Mouse (Mus musculus) CH12.LX (cell line): ENCODE measurements around the gene Vps37b. TPM values are rescaled to one million over a fixed set of nuclear protein-coding genes. Genes with fewer than 3 reads are reported as not detected.

ENCODE experiments used
- DNase-seq: peaks from one replicate; pipeline ENCODE4 v3.0.0-alpha.2; 2013; ENCODE audit errors: extremely low read depth
- H3K27ac ChIP-seq: 2 replicates; pipeline ENCODE4 v1.5.1; 2012; ENCODE audit warnings: low read depth, mild to moderate bottlenecking, control low read depth, moderate library complexity; ENCODE audit not compliant: insufficient read depth
- H3K27me3 ChIP-seq: replicated peaks from 2 replicates; pipeline ENCODE3; 2012; ENCODE audit warnings: inconsistent platforms
- H3K36me3 ChIP-seq, 2 experiments: replicated peaks in 1 of 2; 2 replicates each; pipeline versions ENCODE3 to v1.6.1; 2012; ENCODE audit warnings: inconsistent platforms in 1 of 2, low read length in 1 of 2, mild to moderate bottlenecking in 1 of 2, mixed read lengths in 1 of 2, moderate library complexity in 1 of 2; ENCODE audit not compliant: control insufficient read depth in 1 of 2, insufficient read depth in 1 of 2
- H3K4me1 ChIP-seq, 2 experiments: 2 replicates each; pipeline ENCODE4 v1.6.1; 2012; ENCODE audit warnings: inconsistent platforms in 1 of 2, moderate library complexity in 1 of 2; ENCODE audit not compliant: insufficient read depth in 2 of 2, control insufficient read depth in 1 of 2
- H3K4me2 ChIP-seq: 2 replicates; pipeline ENCODE4 v1.6.1; 2012; ENCODE audit warnings: low read depth, mild to moderate bottlenecking, control low read depth; ENCODE audit not compliant: poor library complexity, insufficient read depth, severe bottlenecking
- H3K4me3 ChIP-seq, 3 experiments: fragments of 150-350 bp in 1 of 3; sonication (generic) in 1 of 3; replicated peaks in 1 of 3; 2 replicates each; pipeline versions ENCODE3 to v1.5.1; 2011 to 2012; ENCODE audit warnings: low read depth in 2 of 3, low read length in 2 of 3, mild to moderate bottlenecking in 2 of 3, moderate library complexity in 2 of 3, control low read depth in 1 of 3, improper control_type of control experiment in 1 of 3, inconsistent platforms in 1 of 3, mixed read lengths in 1 of 3; ENCODE audit not compliant: poor library complexity in 1 of 3
- H3K79me2 ChIP-seq: replicated peaks from 2 replicates; pipeline ENCODE4 v1.6.1; 2012; ENCODE audit warnings: mild to moderate bottlenecking, moderate library complexity; ENCODE audit not compliant: control insufficient read depth, poor library complexity, insufficient read depth, severe bottlenecking; ENCODE audit errors: extremely low read depth
- H3K9ac ChIP-seq: 2 replicates; pipeline ENCODE4 v1.6.1; 2012; ENCODE audit warnings: low read depth, mild to moderate bottlenecking, control low read depth, moderate library complexity; ENCODE audit not compliant: insufficient read depth
- H3K9me3 ChIP-seq: replicated peaks from 2 replicates; pipeline ENCODE3; 2012; ENCODE audit warnings: low read length, inconsistent platforms, mixed read lengths
- BHLHE40 ChIP-seq: IDR thresholded peaks from 2 replicates; pipeline ENCODE4 v1.6.1; 2011; ENCODE audit warnings: mild to moderate bottlenecking, low read depth, low read length, improper control_type of control experiment
- ELF1 ChIP-seq: IDR thresholded peaks from 2 replicates; pipeline ENCODE4 v1.6.1; 2014; ENCODE audit warnings: low read depth, mild to moderate bottlenecking, inconsistent platforms, low read length, improper control_type of control experiment
- EP300 ChIP-seq: IDR thresholded peaks from 2 replicates; pipeline ENCODE4 v1.6.1; 2011; ENCODE audit warnings: low read length, improper control_type of control experiment
- GABPA ChIP-seq: IDR thresholded peaks from 2 replicates; pipeline ENCODE4 v1.6.1; 2012; ENCODE audit warnings: low read depth, low read length, improper control_type of control experiment, inconsistent platforms; ENCODE audit not compliant: insufficient replicate concordance
- HCFC1 ChIP-seq: IDR thresholded peaks from 2 replicates; pipeline ENCODE4 v1.6.1; 2012; ENCODE audit warnings: low read depth, mild to moderate bottlenecking, inconsistent platforms, low read length, improper control_type of control experiment
- IRF4 ChIP-seq: IDR thresholded peaks from 2 replicates; pipeline ENCODE4 v1.6.1; 2014; ENCODE audit warnings: low read depth, mild to moderate bottlenecking, inconsistent platforms, low read length, improper control_type of control experiment
- KAT2A ChIP-seq: IDR thresholded peaks from 2 replicates; pipeline ENCODE4 v1.6.1; 2012; ENCODE audit warnings: low read length, improper control_type of control experiment, inconsistent platforms; ENCODE audit not compliant: insufficient replicate concordance
- MAX ChIP-seq: IDR thresholded peaks from 2 replicates; pipeline ENCODE4 v1.6.1; 2011; ENCODE audit warnings: low read length, improper control_type of control experiment
- MXI1 ChIP-seq: IDR thresholded peaks from 2 replicates; pipeline ENCODE4 v1.6.1; 2011; ENCODE audit warnings: mild to moderate bottlenecking, low read depth, low read length, improper control_type of control experiment
- MYC ChIP-seq: IDR thresholded peaks from 2 replicates; pipeline ENCODE4 v1.6.1; 2011; ENCODE audit warnings: low read depth, mild to moderate bottlenecking, improper control_type of control experiment, low read length
- PAX5 ChIP-seq: IDR thresholded peaks from 2 replicates; pipeline ENCODE4 v1.6.1; 2012; ENCODE audit warnings: low read length, inconsistent platforms, mixed read lengths
- POLR2AphosphoS2 ChIP-seq: IDR thresholded peaks from 2 replicates; pipeline ENCODE4 v1.6.1; 2011; ENCODE audit warnings: low read depth, low read length, improper control_type of control experiment
- RAD21 ChIP-seq: IDR thresholded peaks from 2 replicates; pipeline ENCODE4 v1.6.1; 2011; ENCODE audit warnings: low read depth, mild to moderate bottlenecking, low read length, improper control_type of control experiment, moderate library complexity
- TBP ChIP-seq: conservative IDR thresholded peaks from 2 replicates; pipeline ENCODE4 v1.6.1; 2011; ENCODE audit warnings: low read depth, low read length, improper control_type of control experiment
- dilution Hi-C: fragments of 300-500 bp; cut with MboI; formaldehyde crosslinking; loops from 2 replicates; pipeline ENCODE4 v1.14.3; 2020; ENCODE audit warnings: low sequenced_read_pairs; ENCODE audit not compliant: extremely low pct_unique_long_range_greater_than_20kb, extremely low pct_ligation_motif_present
- in situ Hi-C: fragments of 300-500 bp; cut with MboI; formaldehyde crosslinking; loops from 3 replicates; pipeline ENCODE4 v1.14.3; 2019; ENCODE audit warnings: low sequenced_read_pairs, low pct_ligation_motif_present, low pct_unique_long_range_greater_than_20kb, mixed read lengths
- polyA plus RNA-seq: library from polyadenylated mRNA; unstranded; fragments of >175 nt; gene quantifications from 2 replicates; pipeline ENCODE4 v1.2.1, GENCODE M21; 2012; ENCODE audit warnings: low read depth; ENCODE audit not compliant: insufficient read length
- total RNA-seq, 2 experiments: library from RNA; depleted of rRNA; stranded (reverse); fragments of 300-350 nt in 1 of 2; fragments of >200 nt in 1 of 2; gene quantifications; 2 replicates each; pipeline ENCODE4 v1.2.3; 2012 to 2014

Gene Vps37b
- total and polyA plus RNA-seq, 3 experiments: 8.7 to 23.5 (median 10.2) TPM

GRCm38 (mm10) chr5:124005151-124005500 is 26.9 kb downstream of the Vps37b start:
- Histone ChIP-seq H3K4me1 (peaks cover 12 to 57% of the 10 kb centered on the region in 2 experiments), H3K9ac (no peak overlapping the region), H3K36me3 (peaks cover 85 to 97% of the 10 kb centered on the region in 2 experiments), H3K27ac (no peak overlapping the region), H3K9me3 (no peaks in the 10 kb centered on the region), H3K27me3 (no peaks in the 10 kb centered on the region), H3K4me2 (no peak overlapping the region), H3K79me2 (no peaks in the 10 kb centered on the region), H3K4me3 (no peak overlapping the region)
- no peak for TF ChIP-seq TBP
- TF ChIP-seq IRF4: no peak
- no peak for TF ChIP-seq MYC
- TF ChIP-seq EP300: no peak
- TF ChIP-seq ELF1: no peak
- no peak for TF ChIP-seq MAX
- TF ChIP-seq KAT2A: no peak
- no peak for TF ChIP-seq HCFC1
- in situ Hi-C loops (no loop called here), dilution Hi-C loops (no loop called here)
- DNase-seq: no peak

GRCm38 (mm10) chr5:124004356-124005150 is 27.5 kb downstream of the Vps37b start:
- Histone ChIP-seq H3K4me1 (peaks cover 12 to 55% of the 10 kb centered on the region in 2 experiments), H3K36me3 (peaks cover 85 to 97% of the 10 kb centered on the region in 2 experiments), H3K9me3 (no peaks in the 10 kb centered on the region), H3K27ac (no peak overlapping the region), H3K9ac (no peak overlapping the region), H3K4me2 (no peak overlapping the region), H3K27me3 (no peaks in the 10 kb centered on the region), H3K79me2 (no peaks in the 10 kb centered on the region), H3K4me3 (no peak overlapping the region)
- TF ChIP-seq GABPA: no peak
- no peak for TF ChIP-seq PAX5
- TF ChIP-seq POLR2AphosphoS2: peak; percentile 16; the same call in 1 of the 2 replicates
- in situ Hi-C loops: loop anchor here (5.0 kb wide), 1 partner anchor 78 kb away; no protein-coding TSS in a partner anchor
- dilution Hi-C loops: no loop called here
- DNase-seq: no peak

- dilution Hi-C loops (no loop called here), in situ Hi-C loops (loop anchor here (5.0 kb wide), 1 partner anchor 79 kb away; no protein-coding TSS in a partner anchor)
- Histone ChIP-seq H3K27ac (no peak overlapping the region), H3K4me1 (peaks cover 12 to 55% of the 10 kb centered on the region in 2 experiments), H3K27me3 (no peaks in the 10 kb centered on the region), H3K4me2 (no peak overlapping the region), H3K9ac (no peak overlapping the region), H3K4me3 (no peak overlapping the region), H3K36me3 (peaks cover 89 to 98% of the 10 kb centered on the region in 2 experiments), H3K79me2 (no peaks in the 10 kb centered on the region), H3K9me3 (no peaks in the 10 kb centered on the region)
- DNase-seq: no peak
- TF ChIP-seq EP300 (no peak), MXI1 (no peak), BHLHE40 (no peak), POLR2AphosphoS2 (0 out of 2 replicates have a peak, but pooled peaks have one; percentile 11), RAD21 (no peak)
These were observed 28.7 kb downstream of the Vps37b start for GRCm38 (mm10) chr5:124003375-124003774.
